Mouse (Mus musculus) stomach, postnatal 0 days (tissue): ENCODE data around the gene Scn11a.

Experiments used
- CTCF ChIP-seq: IDR thresholded peaks from 2 replicates; pipeline ENCODE4 v1.5.1; 2016; ENCODE audit warnings: antibody characterized with exemption, low read depth, mild to moderate bottlenecking, moderate library complexity
- EP300 ChIP-seq: optimal IDR thresholded peaks from 2 replicates; pipeline ENCODE3; 2016; ENCODE audit warnings: antibody characterized with exemption

DNA sequence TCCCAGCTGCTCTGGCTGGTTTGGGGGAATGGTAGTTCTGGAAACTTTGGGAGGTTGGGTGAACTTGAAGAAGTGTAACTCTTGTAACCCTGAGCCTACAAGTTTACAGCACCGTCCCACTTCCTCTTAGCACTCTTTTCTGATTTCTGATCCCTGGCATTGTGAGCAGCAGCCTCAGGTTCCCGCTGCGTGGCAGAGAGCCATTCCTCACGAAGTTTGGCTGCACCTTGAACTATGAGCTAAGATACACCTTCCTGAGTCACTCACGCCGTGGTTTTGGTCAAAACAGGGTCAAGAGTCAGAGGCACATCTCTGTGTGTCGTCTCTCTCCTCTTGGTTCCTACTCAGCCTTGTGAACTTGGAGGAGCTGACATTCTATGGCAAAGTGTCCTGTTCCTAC lies 48.6 kb downstream of the Scn11a start:
- no peak for TF ChIP-seq CTCF
- no peak for TF ChIP-seq EP300
